Mouse (Mus musculus): Measurements from ENCODE around the gene Kif24.

Gene Kif24

DNA sequence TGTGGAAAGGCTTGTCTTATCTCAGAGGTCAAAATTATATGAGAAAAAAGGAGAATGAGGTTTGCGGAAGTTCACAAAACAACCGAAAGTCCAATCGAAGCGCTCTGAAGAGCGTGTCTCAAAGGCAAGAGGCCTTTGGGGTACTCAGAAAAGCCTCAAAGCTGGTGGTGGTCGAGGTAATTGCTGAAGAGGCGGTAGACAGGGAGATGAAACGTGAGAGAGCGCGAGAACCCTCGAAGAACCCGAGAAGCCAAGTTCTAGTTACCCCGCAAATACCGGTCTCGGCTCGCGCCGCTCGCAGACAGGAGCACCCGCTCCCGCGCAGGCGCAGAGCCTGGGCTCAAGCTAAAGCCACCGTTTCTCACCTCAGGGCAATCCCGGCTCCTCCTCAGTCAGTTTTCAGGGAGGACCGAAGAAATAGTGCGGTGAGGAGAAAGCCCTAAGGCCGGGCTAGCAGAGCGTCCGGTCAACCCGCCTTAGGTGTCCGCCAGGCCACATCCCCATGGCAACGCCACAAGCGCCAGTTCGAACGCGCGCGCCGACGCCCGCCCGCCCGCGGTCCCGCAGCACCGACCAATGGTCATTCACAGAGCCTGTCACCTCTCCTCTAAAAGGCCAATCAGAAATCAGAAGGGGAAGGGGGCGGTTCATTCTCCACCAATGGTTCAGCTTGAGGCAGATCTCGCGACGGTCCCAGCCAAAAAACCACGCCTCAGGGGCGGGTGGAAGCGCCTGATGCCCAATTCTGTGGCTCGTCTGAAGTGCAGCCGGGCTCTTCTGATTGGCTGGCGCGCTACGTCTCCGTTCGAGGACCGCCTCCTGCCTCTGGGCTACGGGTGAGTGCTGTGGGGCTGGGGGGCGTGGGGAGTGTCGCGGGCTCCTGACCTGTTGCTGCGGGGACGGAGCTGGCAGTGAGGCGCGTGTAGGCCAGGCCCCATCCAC, at the start of gene Kif24, which contains the start of gene Nudt2:
Gene Kif24 (minus strand): TSS at position 543 of the 942 bp plus-strand sequence.
Gene Nudt2 (plus strand): TSS at position 807 of the 942 bp plus-strand sequence.
- peak; percentile 98 for DNase-seq (ENCODE audit: low read depth, low spot score)

DNA sequence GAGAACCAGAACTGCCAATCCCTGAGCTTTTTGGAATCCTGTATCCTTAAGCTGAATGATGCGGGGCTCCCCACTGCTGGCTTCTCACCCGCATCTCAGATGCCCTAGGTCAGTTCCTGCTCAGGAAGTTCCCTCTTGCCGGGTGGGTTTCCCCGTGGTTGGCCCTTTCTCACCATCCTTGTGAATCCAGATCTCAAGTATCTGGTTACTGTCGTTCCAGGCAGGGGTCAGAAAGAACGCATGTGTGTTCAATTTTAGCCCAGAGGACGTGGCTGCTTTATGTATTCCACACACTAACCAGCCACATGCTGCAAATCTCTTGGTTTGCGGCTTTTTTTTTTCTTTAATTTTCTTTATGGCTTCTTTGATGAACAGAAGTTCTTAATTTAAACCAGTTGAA, 49.0 kb upstream of the Kif24 start:
- no peak for DNase-seq (ENCODE audit: low read depth, low spot score)

DNA sequence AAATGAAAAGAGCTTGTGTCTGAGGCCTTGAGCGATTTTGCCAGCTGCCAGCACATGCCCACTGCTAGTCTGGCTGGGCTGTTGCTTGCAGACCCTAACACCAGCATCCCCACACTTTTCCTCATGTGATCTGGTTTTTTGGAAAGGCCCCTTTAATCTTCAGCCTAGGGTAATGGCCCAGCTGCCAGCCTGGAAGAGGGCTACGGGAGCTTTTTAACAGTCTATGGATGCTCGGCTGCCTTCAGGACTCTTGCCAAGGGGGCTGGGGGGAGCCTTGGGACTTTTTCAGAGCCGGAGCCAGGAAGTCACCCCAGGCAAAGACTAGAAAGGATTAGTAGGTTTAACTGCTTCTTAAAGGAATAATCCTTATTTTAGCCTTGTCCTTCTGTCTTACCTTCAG, 48.6 kb upstream of the Kif24 start:
- no peak for DNase-seq (ENCODE audit: low read depth, low spot score)

DNA sequence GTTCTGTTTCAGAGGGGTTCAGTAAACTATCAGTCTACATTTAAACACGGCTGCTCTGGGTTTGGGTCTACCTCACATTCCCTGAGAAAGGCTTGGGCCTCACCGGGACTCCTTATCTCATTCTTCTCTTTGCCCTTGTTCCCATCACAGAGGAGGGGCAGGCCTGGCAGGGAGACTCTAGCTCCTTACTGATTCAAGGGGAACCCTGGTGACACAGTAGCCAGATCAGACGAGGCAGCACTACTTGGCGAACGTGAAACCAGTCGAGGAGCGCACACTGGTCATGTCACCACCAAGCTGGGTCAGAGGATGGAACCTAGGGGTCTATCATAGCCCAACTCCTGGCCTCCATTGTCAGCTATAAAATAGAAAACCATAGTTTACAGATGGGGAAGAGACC, 43.3 kb upstream of the Kif24 start:
- DNase-seq (ENCODE audit: low read depth, low spot score) = no peak

DNA sequence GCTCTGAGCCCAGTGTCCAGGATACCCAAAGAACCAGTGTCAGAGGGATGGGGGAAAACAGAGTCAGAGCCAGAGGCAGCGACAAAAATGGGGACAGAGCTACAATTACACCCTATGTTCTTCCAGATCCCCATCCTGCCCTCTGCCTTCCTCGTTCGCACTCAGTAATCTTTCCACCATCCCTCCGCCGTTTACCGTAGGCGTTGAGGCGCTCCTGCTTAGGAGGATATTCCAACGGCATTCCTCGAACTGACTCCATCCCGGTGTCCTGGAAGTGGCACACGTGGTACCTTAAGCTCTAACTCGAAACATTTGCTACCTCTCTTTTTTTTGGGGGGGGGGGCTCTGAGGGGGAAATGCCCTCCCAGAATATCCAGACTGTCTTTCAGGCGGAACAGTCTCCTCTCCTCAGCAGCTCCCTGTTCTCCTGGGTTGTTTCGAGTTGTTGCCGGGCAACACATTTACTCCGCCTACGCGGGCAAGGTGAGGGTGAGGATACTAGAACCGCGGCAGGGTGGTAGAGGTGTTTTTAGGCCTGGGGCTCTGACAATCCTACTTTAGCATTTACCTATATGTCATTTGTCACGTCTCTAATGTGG, 42.7 kb upstream of the Kif24 start:
- no peak for DNase-seq (ENCODE audit: low read depth, low spot score)

DNA sequence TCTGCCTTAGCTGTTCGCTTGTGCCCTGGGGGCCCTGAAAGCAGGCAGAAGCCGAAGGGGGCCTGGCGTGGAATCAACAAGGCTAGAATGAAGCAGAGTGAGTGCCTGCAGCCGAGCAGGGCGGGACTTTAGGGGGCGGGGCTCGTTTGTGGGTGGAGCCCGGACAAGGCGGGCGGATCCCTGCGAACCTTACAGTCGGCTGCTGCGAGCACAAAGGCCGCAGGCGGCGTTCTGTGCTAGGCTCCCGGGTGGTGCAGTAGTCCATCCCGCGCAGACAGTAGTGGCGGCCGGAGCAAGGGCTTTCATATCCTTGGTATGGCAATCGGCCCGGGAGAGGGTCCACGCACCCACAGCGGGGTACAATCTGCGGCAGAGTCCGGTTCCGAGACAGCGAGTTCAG, 42.2 kb upstream of the Kif24 start:
- no peak for DNase-seq (ENCODE audit: low read depth, low spot score)

DNA sequence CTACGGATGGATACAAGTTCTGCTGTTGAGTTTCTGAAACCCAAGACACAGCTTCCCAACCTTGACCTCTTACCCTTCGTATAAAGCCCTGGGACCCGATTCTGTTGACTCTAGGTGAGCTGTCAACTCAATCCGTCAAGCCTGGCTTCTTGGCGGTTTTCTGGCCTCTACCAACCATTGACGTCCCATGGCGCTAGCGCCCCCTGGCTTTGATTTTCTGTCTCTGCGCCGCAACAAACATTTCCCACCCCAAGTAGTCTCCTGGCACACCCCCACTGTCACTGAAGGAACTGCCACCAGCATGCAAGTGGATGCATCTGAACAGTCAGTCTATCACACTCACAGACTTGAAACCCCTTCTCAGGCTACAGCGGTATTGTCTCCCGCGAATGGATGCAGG, 41.5 kb upstream of the Kif24 start:
- no peak for DNase-seq (ENCODE audit: low read depth, low spot score)

DNA sequence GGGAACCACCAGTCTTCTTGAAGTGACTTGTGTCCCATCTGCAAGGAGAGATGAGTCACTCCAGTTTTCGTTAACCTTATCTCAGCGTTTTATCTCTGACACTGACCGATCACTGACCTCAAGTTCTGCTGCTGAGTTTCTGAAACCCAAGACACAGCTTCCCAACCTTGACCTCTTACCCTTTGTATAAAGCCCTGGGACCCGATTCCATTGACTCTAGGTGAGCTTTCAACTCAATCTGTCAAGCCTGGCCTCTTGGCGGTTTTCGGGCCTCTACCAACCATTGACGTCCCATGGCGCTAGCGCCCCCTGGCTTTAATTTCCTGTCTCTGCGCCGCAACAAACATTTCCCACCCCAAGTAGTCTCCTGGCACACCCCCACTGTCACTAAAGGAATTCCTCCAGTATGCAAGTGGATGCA, 40.5 kb upstream of the Kif24 start:
- no peak for DNase-seq (ENCODE audit: low read depth, low spot score)

DNA sequence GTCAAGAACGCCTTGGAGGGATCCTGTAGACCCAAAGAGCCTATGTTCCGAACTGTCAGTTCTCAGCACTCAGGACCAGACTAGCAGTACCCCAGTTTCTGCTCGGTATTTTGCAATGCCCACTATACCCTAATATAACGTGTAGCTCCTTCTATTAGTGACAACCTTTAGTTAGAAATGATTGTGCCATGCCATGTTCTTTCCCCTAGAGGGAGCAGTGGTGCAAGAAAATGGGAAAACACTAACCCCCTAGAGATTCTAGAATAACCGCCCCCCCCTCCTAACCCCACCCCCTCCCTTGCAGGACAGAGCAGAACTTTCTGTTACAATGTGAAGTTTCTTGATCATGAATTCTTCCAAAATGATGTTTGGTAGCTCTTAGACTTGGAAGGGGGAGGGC, 39.6 kb upstream of the Kif24 start:
- DNase-seq (ENCODE audit: low read depth, low spot score) = no peak

DNA sequence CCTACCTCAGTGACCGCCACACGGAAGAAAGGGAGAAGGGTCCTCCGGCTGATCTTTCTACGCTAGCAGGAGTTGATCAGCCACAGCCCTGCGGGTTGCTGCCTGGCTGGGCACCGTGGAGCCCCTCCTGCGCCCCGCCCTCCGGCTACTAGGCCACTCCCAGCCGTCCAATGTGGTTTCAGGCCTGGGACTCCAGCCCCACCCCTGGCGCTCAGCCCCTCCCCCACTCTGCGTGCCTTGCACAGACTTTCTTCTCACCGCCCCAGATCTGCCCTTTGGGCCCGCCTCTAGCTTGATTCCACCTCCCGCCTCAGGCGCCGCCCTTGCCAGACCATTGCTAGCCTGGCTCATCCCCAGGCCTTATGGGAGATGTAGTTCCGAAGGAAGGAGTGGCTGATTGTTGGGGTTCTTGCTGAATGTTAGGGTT, 38.3 kb upstream of the Kif24 start, which contains the start of gene AI464131:
Gene AI464131 (minus strand): TSS at position 91 of the 427 bp plus-strand sequence.
- DNase-seq (ENCODE audit: low read depth, low spot score) = peak; percentile 95

DNA sequence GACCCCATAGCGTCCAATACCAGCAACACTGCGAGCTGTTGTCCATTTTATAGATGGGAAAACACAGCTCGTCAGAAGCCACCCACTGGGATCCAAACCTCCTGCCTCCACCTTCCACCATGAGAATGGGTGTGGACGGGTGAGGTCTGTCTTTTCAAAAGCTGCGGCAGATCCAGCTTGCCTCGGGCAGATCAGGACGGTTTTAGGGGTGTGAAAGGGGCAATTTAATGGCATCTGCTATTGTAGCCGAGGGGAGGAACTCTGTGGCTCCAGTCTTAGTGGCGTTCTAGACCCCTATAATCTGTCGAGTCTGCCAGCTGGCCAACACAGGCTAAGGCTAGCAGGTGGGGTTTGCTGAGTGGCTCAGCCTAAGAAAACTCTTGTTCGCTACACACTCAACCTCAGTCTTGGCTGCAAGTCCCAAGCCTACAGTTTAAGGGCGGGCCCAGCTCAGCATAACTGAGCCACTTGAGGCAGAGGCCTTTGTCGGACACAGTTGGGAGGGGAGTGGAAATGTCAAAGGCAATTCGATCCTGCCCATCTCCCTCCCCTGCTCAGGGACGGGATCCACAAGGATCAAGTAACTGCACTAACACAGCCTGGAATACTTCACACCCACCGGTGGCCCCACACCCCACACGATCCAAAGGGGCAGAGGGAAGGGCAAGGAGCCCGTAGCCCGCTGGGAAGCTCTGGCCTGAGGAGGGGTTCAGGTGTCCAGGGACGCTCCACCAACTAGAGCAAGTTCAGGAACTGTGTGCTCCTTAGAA, 37.7 kb upstream of the Kif24 start:
- no peak for DNase-seq (ENCODE audit: low read depth, low spot score)

DNA sequence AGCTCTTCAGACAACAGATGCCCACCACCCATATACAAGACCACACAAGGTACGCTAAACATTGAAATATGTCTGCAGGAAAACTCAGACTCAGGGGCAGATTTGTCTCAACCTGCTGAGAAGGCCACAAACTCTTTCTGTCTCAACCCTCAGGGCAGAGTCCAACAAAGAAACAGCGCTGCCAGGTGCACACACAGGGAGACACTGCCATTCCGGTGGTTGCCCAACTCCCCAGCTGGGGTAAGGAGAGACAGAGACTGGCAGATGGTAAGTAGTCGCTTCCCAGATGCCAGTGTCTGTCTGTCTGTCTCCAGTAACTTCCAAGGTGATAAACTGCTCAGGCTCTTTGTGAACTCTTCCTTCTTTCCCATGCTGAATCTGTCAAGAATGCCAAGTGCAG, 36.1 kb upstream of the Kif24 start:
- DNase-seq (ENCODE audit: low read depth, low spot score) = no peak

DNA sequence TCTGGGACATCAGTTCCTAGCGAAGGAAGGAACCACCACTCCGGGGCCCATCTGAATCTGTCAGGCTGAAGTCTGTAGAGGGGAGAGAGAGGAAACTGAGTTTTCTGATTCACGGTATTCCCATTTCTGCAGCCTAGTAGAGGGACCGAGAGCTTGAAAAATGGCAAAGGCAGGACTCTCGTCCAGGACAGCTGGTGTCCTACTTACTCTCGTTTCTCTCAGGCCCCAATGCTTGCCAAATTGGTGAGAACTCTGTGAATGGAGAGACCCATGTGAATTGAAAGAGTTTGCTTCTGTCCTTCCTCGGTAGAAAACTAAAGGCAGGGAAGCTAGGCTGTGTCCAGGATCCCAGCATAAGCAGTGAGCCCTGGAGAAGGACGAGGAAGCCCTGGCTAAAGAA, 34.9 kb upstream of the Kif24 start:
- no peak for DNase-seq (ENCODE audit: low read depth, low spot score)

DNA sequence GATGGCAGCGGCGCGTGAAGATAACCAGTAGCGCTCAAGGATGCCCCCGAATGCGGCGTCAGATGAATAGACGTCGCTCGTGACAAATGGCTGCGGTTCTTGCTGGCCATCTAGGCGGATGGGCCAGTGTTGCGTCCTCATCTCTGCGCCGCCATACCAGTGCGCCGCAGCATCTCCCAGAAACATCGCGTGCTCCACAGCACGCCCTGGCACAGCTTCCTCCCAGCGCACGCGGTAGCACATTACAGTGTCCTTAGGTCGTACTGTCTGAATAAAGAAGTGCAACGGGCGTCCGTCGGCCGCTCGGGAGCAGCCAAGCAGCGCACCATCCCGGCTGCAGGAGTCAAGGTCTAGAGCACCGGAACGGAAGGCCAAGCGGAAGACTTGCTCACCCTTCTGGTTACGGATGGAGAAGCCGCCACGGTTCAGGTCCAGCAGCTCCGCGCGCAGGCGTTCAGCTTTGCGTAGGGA, 34.3 kb upstream of the Kif24 start:
- DNase-seq (ENCODE audit: low read depth, low spot score) = no peak

DNA sequence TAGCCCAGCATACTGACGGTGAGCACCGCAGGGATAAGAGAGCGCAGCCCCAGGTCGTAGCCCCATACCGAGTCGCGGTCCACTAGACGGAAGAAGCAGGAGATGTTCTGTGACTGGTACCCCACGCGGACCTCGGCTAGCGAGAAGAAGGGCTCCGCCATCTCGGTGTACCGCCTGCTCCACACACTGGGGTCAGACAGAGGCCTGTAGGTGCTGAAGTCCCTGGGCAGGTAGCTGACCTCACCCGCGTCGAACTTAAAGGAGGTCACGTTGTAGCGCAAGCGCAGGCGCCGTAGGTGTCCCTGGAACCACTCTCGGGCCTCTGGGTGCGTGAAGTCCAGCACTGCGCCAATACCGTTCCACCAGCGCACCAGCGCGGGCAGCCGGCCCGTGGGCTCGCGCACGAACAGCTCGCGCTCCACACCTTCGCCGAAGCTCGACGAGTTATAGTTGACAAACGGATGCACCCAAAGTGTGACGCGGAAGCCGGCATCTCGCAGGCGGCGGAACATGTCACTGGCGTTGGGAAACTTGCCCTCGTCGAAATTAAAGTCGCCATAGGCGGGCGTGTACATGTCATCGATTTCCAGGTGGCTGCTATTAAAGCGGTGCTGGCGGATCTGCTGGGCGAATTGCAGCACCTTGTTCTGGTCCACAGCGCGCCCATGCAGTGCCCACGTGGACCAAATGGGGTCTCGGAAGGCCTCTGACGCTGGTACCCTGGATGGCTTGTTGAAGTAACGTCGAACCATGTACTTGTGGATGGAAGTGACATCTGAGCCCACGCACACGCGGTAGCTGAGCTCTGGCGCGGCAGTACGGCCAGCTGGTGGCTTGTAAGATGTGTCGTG, 33.5 kb upstream of the Kif24 start:
- no peak for DNase-seq (ENCODE audit: low read depth, low spot score)

DNA sequence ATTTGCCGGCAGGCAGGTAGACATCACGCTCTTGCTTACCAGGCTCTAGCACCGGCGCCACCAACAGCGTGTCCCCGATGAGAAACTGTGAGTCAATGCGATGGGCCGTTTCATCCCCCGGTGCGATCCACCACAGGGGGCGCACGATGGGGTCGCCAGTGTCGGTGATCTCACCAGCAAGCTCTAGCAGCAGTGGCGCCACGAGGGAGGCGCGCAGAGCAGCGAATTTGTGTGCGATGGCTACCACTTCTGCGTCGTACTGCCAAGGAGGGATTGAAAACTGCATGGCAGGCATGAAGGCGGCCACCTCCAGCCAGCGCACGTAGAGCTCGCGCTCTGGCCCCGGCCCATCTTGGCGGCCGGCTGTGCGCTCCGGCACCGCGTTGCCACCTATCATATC, 32.9 kb upstream of the Kif24 start:
- no peak for DNase-seq (ENCODE audit: low read depth, low spot score)

DNA sequence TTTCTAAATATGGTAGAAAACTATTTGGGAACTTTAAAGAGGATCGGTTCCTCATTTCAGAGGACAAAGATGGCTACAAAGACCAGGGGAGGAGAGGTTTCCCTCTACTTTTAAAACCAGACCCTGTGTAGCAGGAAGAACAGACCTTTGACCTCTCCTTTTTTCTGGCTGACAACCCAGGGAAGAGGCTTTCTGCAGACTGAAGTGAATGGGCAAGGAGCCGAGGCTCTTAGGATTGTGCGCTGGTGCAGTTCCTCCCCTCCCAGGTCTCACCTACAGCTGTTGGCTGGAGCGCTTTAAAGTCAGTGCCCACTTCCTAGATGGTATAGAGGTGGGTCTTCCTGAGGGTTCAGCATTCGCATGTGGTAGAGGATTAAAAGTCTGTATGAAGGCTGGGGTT, 32.4 kb upstream of the Kif24 start:
- DNase-seq (ENCODE audit: low read depth, low spot score) = no peak

DNA sequence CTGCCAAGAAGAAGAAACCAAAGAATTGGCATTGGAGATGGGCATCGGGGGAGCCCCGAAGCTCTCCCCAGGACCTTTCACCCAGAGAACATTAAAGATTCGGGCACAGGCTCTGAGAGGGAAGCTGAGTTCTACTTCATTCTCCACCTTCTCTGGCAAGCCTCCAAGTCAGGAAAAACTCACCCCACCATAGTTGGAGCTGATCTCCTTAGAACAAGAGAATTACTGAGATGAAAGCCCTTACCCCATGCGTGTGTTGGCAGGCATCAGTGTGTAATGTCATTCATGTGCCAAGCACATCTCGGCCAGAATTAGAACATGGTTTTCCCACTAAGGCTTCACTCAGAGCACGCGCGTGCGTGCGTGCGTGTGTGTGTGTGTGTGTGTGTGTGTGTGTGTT, 31.2 kb upstream of the Kif24 start:
- no peak for DNase-seq (ENCODE audit: low read depth, low spot score)

DNA sequence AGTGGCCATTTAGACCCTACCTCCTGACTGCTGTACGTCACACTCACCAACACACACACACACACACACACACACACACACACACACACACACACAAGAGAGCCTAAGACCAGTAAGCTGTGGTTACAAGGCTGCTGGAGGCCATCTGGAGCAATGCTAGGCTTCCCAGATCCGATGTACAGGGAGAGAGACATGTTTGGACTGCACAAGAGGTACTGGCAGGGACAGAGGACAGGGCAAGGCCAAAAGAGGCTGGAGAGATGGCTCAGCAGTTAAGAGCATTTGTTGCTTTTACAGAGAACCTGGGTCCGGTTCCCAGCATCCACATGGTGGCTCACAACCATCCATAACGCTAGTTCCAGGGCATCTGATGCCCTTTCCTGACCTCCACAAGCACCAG, 30.4 kb upstream of the Kif24 start:
- no peak for DNase-seq (ENCODE audit: low read depth, low spot score)

DNA sequence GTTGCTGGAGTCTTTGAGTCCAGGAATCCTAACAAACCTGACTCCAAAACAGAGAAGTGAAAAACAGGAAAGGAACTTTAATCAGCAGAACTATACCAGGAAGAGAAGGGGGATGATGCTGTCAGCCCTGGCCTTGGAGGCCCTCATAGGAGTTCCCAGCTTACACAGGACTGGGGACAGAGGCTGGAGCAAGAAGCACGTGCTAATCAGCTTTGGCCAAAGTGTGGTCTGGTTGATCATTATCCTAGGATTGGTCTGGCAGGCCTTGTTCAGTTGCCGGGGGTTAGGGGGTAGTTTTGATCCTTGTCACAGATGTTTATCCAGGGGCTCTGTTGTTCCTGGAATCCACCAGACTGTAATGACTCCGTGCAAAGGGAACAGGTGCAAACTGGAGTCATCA, 29.7 kb upstream of the Kif24 start:
- DNase-seq (ENCODE audit: low read depth, low spot score) = no peak

DNA sequence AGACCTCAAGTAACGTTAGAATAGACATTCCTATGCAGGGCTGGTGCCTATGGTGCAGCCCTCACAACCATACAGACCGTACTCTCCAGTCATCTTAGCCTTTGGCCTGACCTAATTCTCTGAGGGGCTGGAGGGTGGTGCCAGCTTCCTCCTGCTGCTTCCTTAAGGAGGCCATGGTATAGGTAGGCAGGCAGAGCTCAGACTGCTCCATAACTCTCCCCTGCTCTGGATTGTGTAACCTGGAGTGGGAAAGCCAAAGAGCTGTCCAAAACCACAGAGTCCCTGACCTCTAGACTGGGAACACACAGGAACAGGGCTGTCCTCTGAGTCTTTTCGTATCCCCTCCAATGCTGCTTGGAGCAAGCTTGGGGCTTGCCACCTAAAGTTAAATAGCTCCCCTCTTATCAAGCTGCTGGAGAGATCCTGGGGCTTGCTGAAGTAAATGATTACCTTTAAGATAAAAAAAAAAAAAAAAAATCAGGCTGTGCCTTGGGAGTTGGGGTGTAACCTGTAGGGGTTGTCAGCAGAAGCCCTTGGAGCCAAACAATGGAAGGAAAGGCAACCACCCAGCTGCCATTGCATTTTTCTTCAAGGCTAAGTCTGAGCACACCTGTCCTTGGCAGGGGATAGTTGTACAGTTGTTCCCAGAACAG, 28.9 kb upstream of the Kif24 start:
- no peak for DNase-seq (ENCODE audit: low read depth, low spot score)
